17 mouse cellular contexts compared by ENCODE assay signal in genomic region chr7:16317094-16317493, GRCm38 (mm10).
"Had no signal": no experiment of that assay in that cellular context is flagged by ENCODE, and none has a peak within 500 bp of the region (broad histone marks: within the 10 kb centered on the region; RNA-seq: fewer than 3 reads in every experiment).

No protein-coding gene starts in this region.

- H3K4me3 ChIP-seq: limb, embryonic 12.5 days; limb, embryonic 15.5 days; midbrain, embryonic 12.5 days; midbrain, embryonic 15.5 days; neural tube, embryonic 12.5 days; neural tube, embryonic 15.5 days had no signal

- H3K9ac ChIP-seq: limb, embryonic 12.5 days; limb, embryonic 15.5 days; liver, embryonic 14.5 days; liver, postnatal 0 days; lung, embryonic 14.5 days; midbrain, embryonic 12.5 days; midbrain, embryonic 15.5 days; neural tube, embryonic 12.5 days; neural tube, embryonic 15.5 days had no signal

- H3K36me3 ChIP-seq: limb, embryonic 15.5 days; midbrain, embryonic 15.5 days had no signal

- H3K27me3 ChIP-seq: midbrain, embryonic 15.5 days; neural tube, embryonic 12.5 days; neural tube, embryonic 15.5 days had no signal

- H3K9me3 ChIP-seq: limb, embryonic 12.5 days; limb, embryonic 15.5 days; midbrain, embryonic 12.5 days; midbrain, embryonic 15.5 days; neural tube, embryonic 12.5 days; neural tube, embryonic 15.5 days had no signal

- DNase-seq: kidney, postnatal 14 days; kidney, postnatal 4 days; left cerebral cortex, postnatal 4 days; liver, postnatal 0 days; lung, embryonic 14.5 days; right cerebral cortex, adult 18-20 months; right cerebral cortex, postnatal 25 days; spleen, adult 18-20 months; thymus, adult 18-20 months had no signal

- H3K27ac ChIP-seq: limb, embryonic 12.5 days; limb, embryonic 15.5 days; liver, embryonic 14.5 days; macrophage; midbrain, embryonic 12.5 days; midbrain, embryonic 15.5 days; neural tube, embryonic 12.5 days; neural tube, embryonic 15.5 days had no signal
